Mouse (Mus musculus) intestine, postnatal 0 days (tissue): ENCODE measurements around the gene Olfr582. TPM values are rescaled to one million over a fixed set of nuclear protein-coding genes. Genes with fewer than 3 reads are reported as not detected.

Experiments
- ATAC-seq: fragments of 200-750 bp; cut with Nextera tagmentation; 2 replicates; pipeline ENCODE4 v1.8.0; 2017; ENCODE audit warnings: mild to moderate bottlenecking, moderate TSS enrichment, moderate library complexity
- H3K27ac ChIP-seq: fragments of 300-500 bp; sonication (generic); 2 replicates; pipeline ENCODE4 v1.5.1; 2014; ENCODE audit warnings: mild to moderate bottlenecking, low read depth, low read length, moderate library complexity
- H3K27me3 ChIP-seq: fragments of 300-500 bp; sonication (generic); replicated peaks from 2 replicates; pipeline ENCODE4 v1.6.1; 2014; ENCODE audit warnings: low read length, mixed read lengths; ENCODE audit not compliant: control insufficient read depth, insufficient read depth
- H3K36me3 ChIP-seq: fragments of 300-500 bp; sonication (generic); 2 replicates; pipeline ENCODE4 v1.6.1; 2014; ENCODE audit warnings: mild to moderate bottlenecking, moderate library complexity; ENCODE audit not compliant: control insufficient read depth, insufficient read depth
- H3K4me1 ChIP-seq: fragments of 300-500 bp; sonication (generic); replicated peaks from 2 replicates; pipeline ENCODE4 v1.6.1; 2014; ENCODE audit warnings: antibody characterized with exemption, low read length, mixed read lengths; ENCODE audit not compliant: control insufficient read depth, insufficient read depth
- H3K4me2 ChIP-seq: fragments of 300-500 bp; sonication (generic); replicated peaks from 2 replicates; pipeline ENCODE4 v1.6.1; 2014; ENCODE audit warnings: low read depth, mild to moderate bottlenecking, moderate library complexity
- H3K4me3 ChIP-seq: fragments of 300-500 bp; sonication (generic); 2 replicates; pipeline ENCODE4 v1.5.1; 2014; ENCODE audit warnings: low read depth, low read length
- H3K9ac ChIP-seq: fragments of 300-500 bp; sonication (generic); 2 replicates; pipeline ENCODE4 v1.6.1; 2014; ENCODE audit warnings: mild to moderate bottlenecking, low read depth, low read length
- H3K9me3 ChIP-seq: fragments of 300-500 bp; sonication (generic); 2 replicates; pipeline ENCODE4 v1.6.1; 2016; ENCODE audit warnings: mixed run types; ENCODE audit not compliant: control insufficient read depth
- CTCF ChIP-seq: sonication (generic); IDR thresholded peaks from 2 replicates; pipeline ENCODE4 v1.5.1; 2016; ENCODE audit warnings: low read depth, mild to moderate bottlenecking, control low read depth, antibody characterized with exemption, moderate library complexity
- WGBS: fragments of 180-500 bp; shearing (Covaris S2); extraction: QIAGEN DNeasy Blood & Tissue Kit; methylation state at CpG from one replicate; pipeline ENCODE4 v1.1.7; 2014; 5-methylcytosine and 5-hydroxymethylcytosine counted together
- polyA plus RNA-seq: library from polyadenylated mRNA; unstranded; fragments of >200 nt; fragmentation: Nextera tagmentation; extraction: Ambion mirVana; gene quantifications from 2 replicates; pipeline ENCODE4 v1.2.1, GENCODE M21; 2015

Olfr582 gene
- not detected in 2 replicates for polyA plus RNA-seq

GRCm38 (mm10) chr7:103037724-103038123 is at the start of gene Olfr582:
TSS of gene Olfr582 (plus strand) at chr7:103038024.
- no peak for ATAC-seq
- Histone ChIP-seq H3K36me3 (no peaks in the 10 kb centered on the region), H3K9me3 (no peaks in the 10 kb centered on the region), H3K27ac (no peak within 1 kb of the TSS), H3K9ac (no peak within 1 kb of the TSS), H3K27me3 (no peaks in the 10 kb centered on the region), H3K4me1 (no peaks in the 10 kb centered on the region), H3K4me3 (no peak within 1 kb of the TSS), H3K4me2 (no peak within 1 kb of the TSS)
- no peak for TF ChIP-seq CTCF

- ATAC-seq = no peak
- WGBS = 68% methylated on average over 3 of the region's 3 CpGs
Observed at GRCm38 (mm10) chr7:102989224-102989623, 48.6 kb upstream of the Olfr582 start, which contains the start of gene Olfr578. TSS of gene Olfr578 (minus strand) at chr7:102989324.

GRCm38 (mm10) chr7:103051000-103051399 is 13.2 kb downstream of the Olfr582 start, which contains the start of gene Olfr583:
TSS of gene Olfr583 (plus strand) at chr7:103051300.
- Histone ChIP-seq H3K9ac (no peak within 1 kb of the TSS), H3K4me2 (no peak within 1 kb of the TSS), H3K27me3 (no peaks in the 10 kb centered on the region), H3K27ac (no peak within 1 kb of the TSS), H3K4me3 (no peak within 1 kb of the TSS), H3K9me3 (no peaks in the 10 kb centered on the region), H3K4me1 (no peaks in the 10 kb centered on the region), H3K36me3 (no peaks in the 10 kb centered on the region)
- 85% methylated on average over 1 of the region's 1 CpGs for WGBS
- ATAC-seq = no peak
- TF ChIP-seq CTCF = no peak

More at GRCm38 (mm10) chr7:102989224-102989623, 48.6 kb upstream of the Olfr582 start, which contains the start of gene Olfr578:
- Histone ChIP-seq H3K9ac (no peak within 1 kb of the TSS), H3K4me1 (no peaks in the 10 kb centered on the region), H3K27me3 (no peaks in the 10 kb centered on the region), H3K4me3 (no peak within 1 kb of the TSS), H3K27ac (no peak within 1 kb of the TSS), H3K9me3 (no peaks in the 10 kb centered on the region), H3K36me3 (no peaks in the 10 kb centered on the region), H3K4me2 (no peak within 1 kb of the TSS)
- no peak for TF ChIP-seq CTCF

- H3K36me3 ChIP-seq = no peaks in the 10 kb centered on the region
- H3K4me3 ChIP-seq = no peak within 1 kb of the TSS
- H3K27me3 ChIP-seq = no peaks in the 10 kb centered on the region
- no peak within 1 kb of the TSS for H3K27ac ChIP-seq
- H3K9ac ChIP-seq = no peak within 1 kb of the TSS
- TF ChIP-seq CTCF = no peak
- no peak within 1 kb of the TSS for H3K4me2 ChIP-seq
- no peaks in the 10 kb centered on the region for H3K9me3 ChIP-seq
- ATAC-seq = no peak
- no peaks in the 10 kb centered on the region for H3K4me1 ChIP-seq
- 79% methylated on average over 1 of the region's 1 CpGs for WGBS
Observed at GRCm38 (mm10) chr7:103081585-103081984, 43.8 kb downstream of the Olfr582 start, which contains the start of gene Olfr584. TSS of gene Olfr584 (plus strand) at chr7:103081885.

Other genes with a start within 250 kb of the Olfr582 start
- gene Olfr564, start 234.5 kb upstream of the Olfr582 start, polyA plus RNA-seq = not detected in 2 replicates
- not detected in 2 replicates for gene Olfr566, start 179.3 kb upstream of the Olfr582 start, polyA plus RNA-seq
- not detected in 2 replicates for gene Olfr568, start 160.9 kb upstream of the Olfr582 start, polyA plus RNA-seq
- not detected in 2 replicates for gene Olfr569, start 147.1 kb upstream of the Olfr582 start, polyA plus RNA-seq
- gene Olfr570, start 143.4 kb upstream of the Olfr582 start, polyA plus RNA-seq = not detected in 2 replicates
- gene Olfr571, start 120.5 kb upstream of the Olfr582 start, polyA plus RNA-seq = not detected in 2 replicates
- not detected in 2 replicates for gene Olfr572, start 113.6 kb upstream of the Olfr582 start, polyA plus RNA-seq
- gene Olfr573-ps1, start 95.4 kb upstream of the Olfr582 start, polyA plus RNA-seq = not detected in 2 replicates
- gene Olfr574, start 89.6 kb upstream of the Olfr582 start, polyA plus RNA-seq = not detected in 2 replicates
- gene Olfr575, start 79.2 kb upstream of the Olfr582 start, polyA plus RNA-seq = not detected in 2 replicates
- gene Olfr576, start 75.4 kb upstream of the Olfr582 start, polyA plus RNA-seq = not detected in 2 replicates
- gene Olfr577, start 62.1 kb upstream of the Olfr582 start, polyA plus RNA-seq = not detected in 2 replicates
- gene Olfr578, start 48.7 kb upstream of the Olfr582 start, polyA plus RNA-seq = not detected in 2 replicates
- not detected in 2 replicates for gene Olfr583, start 13.3 kb downstream of the Olfr582 start, polyA plus RNA-seq
- not detected in 2 replicates for gene Olfr584, start 43.9 kb downstream of the Olfr582 start, polyA plus RNA-seq
- gene Olfr585, start 59.7 kb downstream of the Olfr582 start, polyA plus RNA-seq = not detected in 2 replicates
- not detected in 2 replicates for gene Olfr586, start 87.6 kb downstream of the Olfr582 start, polyA plus RNA-seq
- not detected in 2 replicates for gene Olfr588-ps1, start 102.9 kb downstream of the Olfr582 start, polyA plus RNA-seq
- gene Olfr589, start 118.3 kb downstream of the Olfr582 start, polyA plus RNA-seq = not detected in 2 replicates
- not detected in 2 replicates for gene Olfr591, start 140.3 kb downstream of the Olfr582 start, polyA plus RNA-seq
- not detected in 2 replicates for gene Olfr592, start 146.8 kb downstream of the Olfr582 start, polyA plus RNA-seq
- not detected in 2 replicates for gene Olfr593, start 173.8 kb downstream of the Olfr582 start, polyA plus RNA-seq
- not detected in 2 replicates for gene Olfr594, start 179.0 kb downstream of the Olfr582 start, polyA plus RNA-seq
- not detected in 2 replicates for gene Usp17ld, start 214.5 kb downstream of the Olfr582 start, polyA plus RNA-seq